Mouse (Mus musculus): ENCODE data around the gene Shmt2. TPM values are rescaled to one million over a fixed set of nuclear protein-coding genes. Genes with fewer than 3 reads are reported as not detected.

Shmt2 gene
- polyA plus RNA-seq, 1 experiment from 2014 or later: 111 TPM

- 14% methylated on average over 8 of the region's 8 CpGs for WGBS
- Histone ChIP-seq H3K9ac (peak overlapping the region; percentile 9; the same call in 1 of the 2 replicates), H3K27me3 (peaks cover 70% of the 10 kb centered on the region), H3K4me2 (peak overlapping the region; percentile 51), H3K4me3 (replicated peaks) (peak overlapping the region; percentile 15), H3K4me1 (peaks cover 81% of the 10 kb centered on the region), H3K9me3 (replicated peaks) (no peaks in the 10 kb centered on the region), H3K27ac (peak overlapping the region; percentile 42; the same call in 1 of the 2 replicates), H3K36me3 (peaks cover 34% of the 10 kb centered on the region)
- no peak for ATAC-seq (replicated peaks; ENCODE audit: low FRiP score)
These were observed 6.2 kb downstream of the Shmt2 start for GRCm38 (mm10) chr10:127515983-127516459.

- no peak for ATAC-seq (replicated peaks; ENCODE audit: low FRiP score)
- H3K27ac ChIP-seq: peak overlapping the region; percentile 42; the same call in 1 of the 2 replicates
- peak overlapping the region; percentile 51 for H3K4me2 ChIP-seq
- peak overlapping the region; percentile 15 for H3K4me3 ChIP-seq (replicated peaks)
- H3K4me1 ChIP-seq: peaks cover 81% of the 10 kb centered on the region
- H3K36me3 ChIP-seq: peaks cover 32% of the 10 kb centered on the region
- 33% methylated on average over 9 of the region's 9 CpGs for WGBS
- no peak overlapping the region for H3K9ac ChIP-seq
- H3K27me3 ChIP-seq: peaks cover 76% of the 10 kb centered on the region
- H3K9me3 ChIP-seq (replicated peaks): no peaks in the 10 kb centered on the region
These were observed 6.8 kb downstream of the Shmt2 start for GRCm38 (mm10) chr10:127515271-127515982.

GRCm38 (mm10) chr10:127514764-127515163 is 7.5 kb downstream of the Shmt2 start, which contains the start of gene Ndufa4l2:
Gene Ndufa4l2, plus strand, starts transcription at chr10:127514967.
- peak within 1 kb of the TSS; percentile 87 for H3K4me2 ChIP-seq
- ATAC-seq (replicated peaks; ENCODE audit: low FRiP score): no peak
- peaks cover 83% of the 10 kb centered on the region for H3K27me3 ChIP-seq
- H3K4me1 ChIP-seq: peaks cover 81% of the 10 kb centered on the region
- peaks cover 26% of the 10 kb centered on the region for H3K36me3 ChIP-seq
- H3K4me3 ChIP-seq (replicated peaks): peak within 1 kb of the TSS; percentile 24
- 0 out of 2 replicates have a peak within 1 kb of the TSS, but pooled peaks have one; percentile 12 for H3K9ac ChIP-seq
- peak within 1 kb of the TSS; percentile 42; the same call in 1 of the 2 replicates for H3K27ac ChIP-seq
- H3K9me3 ChIP-seq (replicated peaks): no peaks in the 10 kb centered on the region
- WGBS: 15% methylated on average over 6 of the region's 6 CpGs

- no peak for ATAC-seq (replicated peaks; ENCODE audit: low FRiP score)
- H3K9ac ChIP-seq: no peak overlapping the region
- peaks cover 88% of the 10 kb centered on the region for H3K27me3 ChIP-seq
- no peaks in the 10 kb centered on the region for H3K9me3 ChIP-seq (replicated peaks)
- peaks cover 20% of the 10 kb centered on the region for H3K36me3 ChIP-seq
- peaks cover 86% of the 10 kb centered on the region for H3K4me1 ChIP-seq
- H3K27ac ChIP-seq: no peak overlapping the region
- peak overlapping the region; percentile 87 for H3K4me2 ChIP-seq
- 0 out of 2 replicates have a peak overlapping the region, but pooled peaks have one; percentile 15 for H3K4me3 ChIP-seq (replicated peaks)
- WGBS: 17% methylated on average over 13 of the region's 13 CpGs
These were observed 8.0 kb downstream of the Shmt2 start for GRCm38 (mm10) chr10:127514111-127514698.

GRCm38 (mm10) chr10:127513501-127514091 is 8.6 kb downstream of the Shmt2 start:
- ATAC-seq (replicated peaks; ENCODE audit: low FRiP score): no peak
- 2% methylated on average over 16 of the region's 16 CpGs for WGBS
- H3K27ac ChIP-seq: no peak overlapping the region
- H3K9ac ChIP-seq: no peak overlapping the region
- peaks cover 92% of the 10 kb centered on the region for H3K4me1 ChIP-seq
- no peaks in the 10 kb centered on the region for H3K9me3 ChIP-seq (replicated peaks)
- H3K27me3 ChIP-seq: peaks cover 92% of the 10 kb centered on the region
- peak overlapping the region; percentile 87 for H3K4me2 ChIP-seq
- peaks cover 14% of the 10 kb centered on the region for H3K36me3 ChIP-seq
- H3K4me3 ChIP-seq (replicated peaks): peak overlapping the region; percentile 24; the same call in 1 of the 2 replicates

GRCm38 (mm10) chr10:127512813-127513212 is 9.4 kb downstream of the Shmt2 start:
- H3K27me3 ChIP-seq: peaks cover 90% of the 10 kb centered on the region
- H3K4me3 ChIP-seq (replicated peaks): peak overlapping the region; percentile 24
- WGBS: 0% methylated on average over 27 of the region's 27 CpGs
- no peak overlapping the region for H3K9ac ChIP-seq
- ATAC-seq (replicated peaks; ENCODE audit: low FRiP score): peak; percentile 37
- peaks cover 99% of the 10 kb centered on the region for H3K4me1 ChIP-seq
- H3K9me3 ChIP-seq (replicated peaks): no peaks in the 10 kb centered on the region
- H3K27ac ChIP-seq: no peak overlapping the region
- H3K36me3 ChIP-seq: peaks cover 6% of the 10 kb centered on the region
- H3K4me2 ChIP-seq: peak overlapping the region; percentile 87

GRCm38 (mm10) chr10:127512307-127512666 is 10.0 kb downstream of the Shmt2 start:
- no peak overlapping the region for H3K27ac ChIP-seq
- H3K9ac ChIP-seq: peak overlapping the region; percentile 29
- peak overlapping the region; percentile 47 for H3K4me3 ChIP-seq (replicated peaks)
- peak overlapping the region; percentile 87 for H3K4me2 ChIP-seq
- H3K4me1 ChIP-seq: peaks cover 95% of the 10 kb centered on the region
- WGBS: 4% methylated on average over 7 of the region's 7 CpGs
- no peak for ATAC-seq (replicated peaks; ENCODE audit: low FRiP score)
- peaks cover 90% of the 10 kb centered on the region for H3K27me3 ChIP-seq
- H3K36me3 ChIP-seq: peaks cover under 1% of the 10 kb centered on the region; the same call in 1 of the 2 replicates
- no peaks in the 10 kb centered on the region for H3K9me3 ChIP-seq (replicated peaks)

GRCm38 (mm10) chr10:127511634-127512306 is 10.5 kb downstream of the Shmt2 start:
- Histone ChIP-seq H3K4me1 (peaks cover 90% of the 10 kb centered on the region), H3K36me3 (no peaks in the 10 kb centered on the region), H3K9me3 (replicated peaks) (no peaks in the 10 kb centered on the region), H3K9ac (peak overlapping the region; percentile 29), H3K27ac (no peak overlapping the region), H3K4me3 (replicated peaks) (peak overlapping the region; percentile 47), H3K4me2 (peak overlapping the region; percentile 87), H3K27me3 (peaks cover 91% of the 10 kb centered on the region)
- no peak for ATAC-seq (replicated peaks; ENCODE audit: low FRiP score)
- under 1% methylated on average over 45 of the region's 46 CpGs for WGBS

- no peak overlapping the region for H3K27ac ChIP-seq
- no peak for ATAC-seq (replicated peaks; ENCODE audit: low FRiP score)
- WGBS: 7% methylated on average over 11 of the region's 11 CpGs
- H3K4me1 ChIP-seq: peaks cover 83% of the 10 kb centered on the region
- H3K4me3 ChIP-seq (replicated peaks): peak overlapping the region; percentile 47
- H3K9ac ChIP-seq: 0 out of 2 replicates have a peak overlapping the region, but pooled peaks have one; percentile 29
- no peaks in the 10 kb centered on the region for H3K9me3 ChIP-seq (replicated peaks)
- H3K36me3 ChIP-seq: no peaks in the 10 kb centered on the region
- H3K4me2 ChIP-seq: peak overlapping the region; percentile 87
- H3K27me3 ChIP-seq: peaks cover 92% of the 10 kb centered on the region
These were observed 11.2 kb downstream of the Shmt2 start for GRCm38 (mm10) chr10:127510895-127511617.

GRCm38 (mm10) chr10:127509837-127510701 is 12.2 kb downstream of the Shmt2 start:
- H3K27ac ChIP-seq: no peak overlapping the region
- no peak for ATAC-seq (replicated peaks; ENCODE audit: low FRiP score)
- H3K27me3 ChIP-seq: peaks cover 82% of the 10 kb centered on the region
- H3K9me3 ChIP-seq (replicated peaks): no peaks in the 10 kb centered on the region
- 9% methylated on average over 17 of the region's 17 CpGs for WGBS
- no peak overlapping the region for H3K9ac ChIP-seq
- H3K4me2 ChIP-seq: peak overlapping the region; percentile 78
- peak overlapping the region; percentile 45 for H3K4me3 ChIP-seq (replicated peaks)
- H3K36me3 ChIP-seq: no peaks in the 10 kb centered on the region
- H3K4me1 ChIP-seq: peaks cover 73% of the 10 kb centered on the region

Measured in kidney, embryonic 15.5 days (tissue).